Mouse (Mus musculus) cerebellum, postnatal 25 days (tissue): Measurements from ENCODE around the gene Nudt21.

ENCODE experiments used
- DNase-seq, 2 experiments: peaks; one replicate each; pipeline ENCODE4 v3.0.0; 2021; ENCODE audit warnings: mixed read lengths in 2 of 2

Nudt21 gene

GRCm38 (mm10) chr8:93989739-93990138, 47.1 kb downstream of the Nudt21 start:
- DNase-seq, result no peak

DNA sequence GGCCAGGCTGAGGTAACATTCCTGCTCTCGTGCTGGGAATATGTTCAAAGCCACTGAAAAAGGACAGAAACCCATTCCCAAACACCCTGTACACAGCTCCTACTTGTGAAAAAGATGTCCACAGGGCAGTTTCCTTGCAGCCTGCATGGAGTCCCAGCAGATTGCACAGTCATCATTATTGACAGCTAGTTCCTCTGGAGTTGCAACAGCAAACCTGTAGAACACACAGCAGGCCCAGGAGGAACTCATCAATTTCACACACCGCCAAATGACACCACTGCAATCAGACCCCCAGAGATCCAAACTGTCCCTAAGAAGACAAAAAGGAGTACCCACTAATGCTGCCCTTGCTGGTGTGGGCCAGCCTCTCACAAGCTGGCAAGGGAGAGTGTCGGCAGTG, 52.1 kb downstream of the Nudt21 start:
- DNase-seq, result no peak

DNA sequence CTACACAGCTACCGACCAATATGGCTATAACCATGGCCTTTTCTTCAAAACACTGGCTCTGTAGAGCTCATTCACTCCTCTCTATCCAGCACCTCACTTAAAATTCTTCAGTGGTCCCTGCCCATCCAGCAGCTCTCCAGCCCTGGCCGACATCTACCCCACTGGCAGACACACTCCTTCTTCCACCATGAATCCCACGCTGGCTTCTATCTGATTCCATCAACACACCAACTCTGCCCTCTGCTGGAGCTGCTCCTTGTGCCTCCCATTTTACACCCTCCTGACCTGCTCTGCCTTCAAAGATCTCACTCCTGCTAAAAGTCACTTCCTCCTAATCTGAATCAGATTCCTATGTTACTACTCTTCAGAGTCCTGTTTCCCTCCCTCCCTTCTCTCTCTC, 53.0 kb downstream of the Nudt21 start:
- peak in 1 of 2 experiments; percentile 68 for DNase-seq

DNA sequence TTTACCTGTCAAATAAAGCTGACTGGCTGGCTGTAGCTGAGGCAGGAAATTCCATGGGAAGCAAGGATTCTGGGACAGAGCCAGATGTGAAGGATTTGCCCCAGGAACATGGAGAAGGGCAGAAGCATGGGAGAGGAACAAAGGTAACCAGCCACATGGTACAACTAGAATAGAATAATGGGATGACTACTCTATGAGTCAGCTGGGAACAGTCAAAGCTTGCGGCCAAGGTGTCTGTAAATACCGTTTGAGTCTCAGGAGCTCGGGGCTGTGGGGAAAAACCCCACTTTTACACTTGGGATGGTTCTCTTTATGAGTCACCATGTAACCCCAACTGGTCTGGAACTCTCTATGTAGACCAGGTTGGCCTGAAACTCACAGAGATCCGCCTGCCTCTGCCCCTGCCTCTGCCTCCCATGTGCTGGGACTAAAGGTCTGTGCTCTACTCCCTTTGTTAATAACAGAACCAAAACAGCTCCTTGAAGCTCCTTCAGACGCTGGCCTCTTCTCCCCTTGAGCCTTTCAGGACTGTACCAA, 55.1 kb downstream of the Nudt21 start:
- no peak for DNase-seq

DNA sequence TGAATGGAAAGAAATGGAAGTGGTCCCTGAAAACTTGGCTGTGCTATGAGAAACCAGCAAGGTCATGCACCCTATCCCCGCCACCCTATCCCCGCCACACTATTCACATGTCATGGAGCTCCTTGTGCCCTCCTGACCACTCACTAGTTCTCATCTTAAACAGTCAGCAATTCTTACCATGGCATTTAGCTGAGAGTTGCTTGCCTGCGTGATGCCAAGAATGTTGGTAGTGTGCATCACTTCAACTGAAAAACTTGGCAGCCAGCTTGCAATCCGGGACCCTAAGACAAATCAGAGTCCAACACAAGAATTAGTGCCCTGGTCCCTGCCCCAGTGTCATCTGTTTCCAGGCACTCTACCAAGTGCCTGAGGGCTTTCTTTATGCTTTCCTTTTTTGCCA, 56.7 kb downstream of the Nudt21 start:
- DNase-seq, result no peak

GRCm38 (mm10) chr8:93976446-93977211, 60.2 kb downstream of the Nudt21 start:
- no peak for DNase-seq

- DNase-seq, result no peak
These were observed 61.5 kb downstream of the Nudt21 start for GRCm38 (mm10) chr8:93975358-93975757.

DNA sequence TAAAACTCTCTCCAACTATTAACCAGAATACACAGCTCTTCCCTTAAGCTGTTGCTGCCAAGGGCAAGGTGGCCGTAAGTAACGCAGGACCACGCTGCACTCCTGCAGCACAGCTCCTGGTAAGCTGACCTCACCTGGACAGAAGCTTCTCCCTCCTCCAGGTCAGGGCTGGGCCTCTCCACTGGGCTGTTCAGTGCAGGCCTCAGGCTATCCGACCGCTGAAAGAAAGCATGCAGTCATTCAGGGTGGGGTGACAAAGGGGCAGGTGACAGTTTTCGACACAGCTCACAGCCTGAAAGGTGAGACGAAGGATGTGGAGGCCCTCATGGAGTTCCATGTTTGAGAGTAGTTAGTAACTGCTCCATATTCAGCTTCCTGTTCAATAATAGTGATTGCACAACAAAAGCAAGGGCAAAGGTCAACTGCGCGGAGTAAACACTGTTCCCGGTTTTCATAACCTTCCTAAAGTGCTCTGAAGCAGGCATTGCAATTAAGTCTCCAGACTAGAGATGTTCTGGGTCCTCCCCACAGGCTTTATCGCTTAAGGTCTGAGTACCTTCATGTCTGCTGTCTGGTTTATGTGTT, 62.1 kb downstream of the Nudt21 start:
- no peak for DNase-seq

GRCm38 (mm10) chr8:93973831-93974375, 62.9 kb downstream of the Nudt21 start:
- peak in 1 of 2 experiments; percentile 47 for DNase-seq

- peak in 1 of 2 experiments; percentile 48 for DNase-seq
These were observed 63.7 kb downstream of the Nudt21 start for GRCm38 (mm10) chr8:93972971-93973734.

GRCm38 (mm10) chr8:93972211-93972610, 64.6 kb downstream of the Nudt21 start:
- DNase-seq, result no peak

DNA sequence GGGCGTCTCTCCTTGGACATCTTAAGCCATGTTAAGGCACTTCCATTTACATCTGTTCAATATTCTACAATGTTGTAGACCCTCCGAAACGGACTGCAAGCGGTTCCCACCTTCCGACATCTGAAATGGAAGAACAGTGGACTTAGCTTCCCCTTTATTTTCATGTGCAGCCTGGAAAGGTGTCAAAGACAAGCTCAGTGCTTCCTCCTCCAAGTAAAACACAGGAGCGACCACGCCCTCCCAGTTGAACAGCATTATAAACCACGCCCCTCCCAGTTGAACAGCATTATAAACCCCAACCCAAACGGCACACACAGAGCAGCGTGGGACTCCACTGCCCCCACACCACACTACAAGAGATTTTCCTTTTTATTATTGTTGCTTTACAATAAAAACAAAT, 65.4 kb downstream of the Nudt21 start:
- no peak for DNase-seq

DNA sequence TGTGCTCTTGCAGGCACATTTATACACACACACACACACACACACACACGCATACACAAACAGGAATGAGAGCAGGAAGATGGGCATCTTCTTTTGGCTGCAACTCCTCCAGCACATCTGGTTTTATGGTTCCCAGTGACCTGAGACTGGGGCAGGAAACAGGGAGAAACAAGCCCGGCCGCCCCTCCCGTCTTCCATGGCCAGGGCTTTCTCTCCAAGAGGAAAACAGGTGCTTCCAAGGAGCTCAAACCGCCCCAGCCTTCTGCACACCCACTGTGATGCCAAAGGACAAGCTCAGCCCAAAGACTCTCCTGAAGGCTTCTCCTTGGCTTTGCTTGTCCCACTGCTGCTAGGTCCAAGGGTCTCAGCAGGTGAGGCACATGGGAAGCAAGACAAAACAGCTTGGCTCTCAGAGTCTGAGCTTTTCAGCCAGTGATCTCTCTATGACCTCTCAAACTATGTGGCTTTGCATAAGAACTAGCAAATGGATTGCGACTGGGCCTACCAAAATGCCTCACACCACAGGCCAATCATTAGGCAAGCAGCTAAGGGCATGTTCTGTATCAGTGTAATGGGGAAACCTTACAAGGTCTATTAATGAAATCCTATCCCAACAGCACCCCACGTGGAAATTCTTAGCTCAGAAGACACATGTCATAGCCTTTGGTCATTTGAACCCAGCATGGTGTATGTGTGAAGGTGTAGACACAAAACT, 67.0 kb downstream of the Nudt21 start:
- peak in 1 of 2 experiments; percentile 21 for DNase-seq

GRCm38 (mm10) chr8:93968293-93968692, 68.5 kb downstream of the Nudt21 start:
- DNase-seq, result no peak
